Mouse (Mus musculus) bone marrow, adult 2 months (tissue): ENCODE data around the gene Ier2.

Experiments used
- CTCF ChIP-seq: fragments of 200-500 bp; IDR thresholded peaks from 2 replicates; pipeline ENCODE4 v1.5.1; 2011; ENCODE audit warnings: low read length, control low read depth; ENCODE audit not compliant: control insufficient read depth, insufficient read depth
- POLR2A ChIP-seq: fragments of 200-500 bp; IDR thresholded peaks from 2 replicates; pipeline ENCODE4 v1.6.1; 2011; ENCODE audit warnings: low read depth, mild to moderate bottlenecking, control low read depth, low read length, borderline replicate concordance; ENCODE audit not compliant: control insufficient read depth

- TF ChIP-seq CTCF (no peak), POLR2A (no peak)
These were observed 22.6 kb downstream of the Ier2 start for GRCm38 (mm10) chr8:84640010-84640588.
